Mouse (Mus musculus): ENCODE measurements around the gene Nrxn1.

DNA sequence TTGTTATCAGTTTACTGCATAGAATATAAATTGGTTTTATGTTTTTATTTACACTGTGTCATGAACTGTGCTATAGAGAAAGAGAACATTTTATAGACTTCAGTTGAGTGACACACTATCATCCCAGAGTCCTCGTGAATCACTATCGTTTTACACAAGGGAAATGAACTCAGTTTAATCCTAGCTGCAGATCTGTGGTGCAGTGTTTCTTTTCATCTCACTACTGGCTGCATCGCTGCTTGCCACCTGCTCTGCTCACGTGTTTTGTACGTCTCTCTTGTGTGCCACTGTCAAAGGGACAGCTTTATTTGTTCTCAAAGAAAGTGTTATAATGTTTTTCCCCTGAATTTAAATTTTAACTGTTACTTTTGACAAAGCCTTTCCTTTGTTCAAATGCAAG, 885.3 kb downstream of the Nrxn1 start:
- TF ChIP-seq CTCF (conservative IDR thresholded peaks at IDR 0.05 in 1 of 2, IDR thresholded peaks at IDR 0.05 in 1 of 2; ENCODE audit: low read depth in 2 of 2, low read length in 2 of 2): no peak
- no peak for TF ChIP-seq POLR2A (IDR thresholded peaks at IDR 0.05; ENCODE audit: low read depth, low read length)
- TF ChIP-seq BHLHE40 (IDR thresholded peaks at IDR 0.05; ENCODE audit: low read depth, low read length): no peak
